Mouse (Mus musculus): Measurements from ENCODE around the gene Klhl20. TPM values are rescaled to one million over a fixed set of nuclear protein-coding genes. Genes with fewer than 3 reads are reported as not detected.

The Klhl20 gene
- polyA plus RNA-seq, 1 experiment from 2014 or later = 18.9 TPM

DNA sequence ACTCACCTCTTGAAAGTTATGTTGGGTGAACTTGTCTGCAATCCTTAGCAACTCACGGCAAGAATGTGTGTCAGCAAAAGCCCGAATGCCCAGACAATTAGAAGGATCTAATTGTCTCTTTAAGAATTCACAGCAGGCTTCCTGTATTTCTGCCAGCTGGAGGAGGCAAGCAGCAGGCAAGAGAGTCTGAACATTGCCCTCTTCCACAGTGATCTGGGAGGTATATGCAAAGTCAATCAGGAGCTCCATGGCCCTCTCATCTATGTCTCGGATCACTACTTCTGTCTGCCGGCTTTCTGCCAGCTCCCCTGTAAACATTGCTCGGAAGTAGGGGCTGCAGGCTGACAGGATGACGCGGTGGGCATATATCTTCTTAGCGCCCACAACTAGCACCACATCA, 22.1 kb downstream of the Klhl20 start:
- no peak overlapping the region for H3K4me3 ChIP-seq (ENCODE audit: low read depth, low read length)
- H3K27ac ChIP-seq (ENCODE audit: low read length) = no peak overlapping the region
- no peak overlapping the region for H3K9ac ChIP-seq (replicated peaks; ENCODE audit: low read depth, low read length)
- H3K27me3 ChIP-seq (ENCODE audit: control insufficient read depth, insufficient read depth, low read length) = no peaks in the 10 kb centered on the region
- peaks cover 20% of the 10 kb centered on the region for H3K36me3 ChIP-seq (ENCODE audit: control insufficient read depth, insufficient read depth, low read length)
- no peak for ATAC-seq (ENCODE audit: insufficient number of reproducible peaks, insufficient read depth, low FRiP score, low read depth)
- no peaks in the 10 kb centered on the region for H3K4me1 ChIP-seq (ENCODE audit: control insufficient read depth, insufficient read depth, low read length)
- H3K4me2 ChIP-seq (replicated peaks; ENCODE audit: low read depth, low read length) = no peak overlapping the region
- WGBS = 85% methylated on average over 8 of the region's 8 CpGs
- no peaks in the 10 kb centered on the region for H3K9me3 ChIP-seq (ENCODE audit: control insufficient read depth, low read depth, low read length)

DNA sequence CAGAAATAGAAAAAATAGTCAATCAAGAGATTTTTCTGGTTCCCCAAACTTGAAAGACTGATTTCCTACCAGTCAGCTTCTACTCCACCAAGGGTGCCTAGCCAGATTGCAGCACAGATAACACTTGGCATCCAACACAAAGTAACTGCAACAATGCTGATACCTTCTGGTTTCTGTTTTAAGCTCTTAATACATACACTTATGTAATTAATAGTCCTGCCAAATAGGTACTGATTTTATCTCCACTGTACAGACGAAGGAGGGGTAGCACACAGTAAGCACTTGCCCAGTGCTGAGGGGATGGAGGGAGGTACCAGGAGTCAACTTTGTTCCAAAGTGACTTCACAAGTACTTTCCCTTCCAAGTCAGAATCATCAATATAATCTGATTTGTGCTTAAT, 27.5 kb downstream of the Klhl20 start:
- peaks cover 24% of the 10 kb centered on the region for H3K36me3 ChIP-seq (ENCODE audit: control insufficient read depth, insufficient read depth, low read length)
- no peak overlapping the region for H3K4me2 ChIP-seq (replicated peaks; ENCODE audit: low read depth, low read length)
- no peaks in the 10 kb centered on the region for H3K9me3 ChIP-seq (ENCODE audit: control insufficient read depth, low read depth, low read length)
- WGBS = 67% methylated on average over 1 of the region's 1 CpGs
- no peaks in the 10 kb centered on the region for H3K4me1 ChIP-seq (ENCODE audit: control insufficient read depth, insufficient read depth, low read length)
- no peak overlapping the region for H3K27ac ChIP-seq (ENCODE audit: low read length)
- H3K27me3 ChIP-seq (ENCODE audit: control insufficient read depth, insufficient read depth, low read length) = no peaks in the 10 kb centered on the region
- no peak overlapping the region for H3K9ac ChIP-seq (replicated peaks; ENCODE audit: low read depth, low read length)
- H3K4me3 ChIP-seq (ENCODE audit: low read depth, low read length) = no peak overlapping the region
- no peak for ATAC-seq (ENCODE audit: insufficient number of reproducible peaks, insufficient read depth, low FRiP score, low read depth)

DNA sequence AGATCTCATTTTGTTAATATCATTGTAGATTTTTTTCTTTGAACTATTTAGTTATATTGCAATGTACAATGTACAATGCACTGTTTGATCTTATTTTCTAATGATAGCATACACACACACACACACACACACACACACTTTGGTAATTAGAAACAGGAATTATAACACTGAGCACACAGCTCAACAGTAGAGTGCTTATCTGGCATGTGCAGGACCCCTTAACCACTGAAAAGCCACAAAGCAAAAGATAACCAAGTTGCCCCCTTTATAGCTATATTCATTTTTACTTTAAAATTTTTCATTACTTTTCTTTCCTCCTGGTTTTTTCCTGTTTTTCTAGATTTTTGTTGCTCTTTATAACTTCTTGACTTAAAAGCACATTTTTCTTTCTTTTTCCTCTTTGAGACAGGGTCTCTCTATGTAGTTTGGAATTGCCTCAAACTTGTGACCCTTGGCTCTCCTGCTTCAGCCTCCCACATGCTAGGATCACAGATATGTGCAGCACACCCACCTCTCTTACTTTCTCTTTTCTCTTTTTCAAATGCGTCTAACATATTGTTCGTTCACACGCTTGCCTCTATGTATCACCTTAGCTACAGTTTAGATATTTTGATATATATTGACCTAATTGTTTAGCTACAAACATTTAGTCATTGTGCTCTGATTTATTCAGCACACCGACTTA, 31.4 kb downstream of the Klhl20 start:
- H3K9me3 ChIP-seq (ENCODE audit: control insufficient read depth, low read depth, low read length) = no peaks in the 10 kb centered on the region
- H3K4me3 ChIP-seq (ENCODE audit: low read depth, low read length) = no peak overlapping the region
- H3K4me2 ChIP-seq (replicated peaks; ENCODE audit: low read depth, low read length) = no peak overlapping the region
- H3K27ac ChIP-seq (ENCODE audit: low read length) = no peak overlapping the region
- no peaks in the 10 kb centered on the region for H3K4me1 ChIP-seq (ENCODE audit: control insufficient read depth, insufficient read depth, low read length)
- peaks cover 23% of the 10 kb centered on the region for H3K36me3 ChIP-seq (ENCODE audit: control insufficient read depth, insufficient read depth, low read length)
- WGBS = 90% methylated on average over 4 of the region's 4 CpGs
- no peaks in the 10 kb centered on the region for H3K27me3 ChIP-seq (ENCODE audit: control insufficient read depth, insufficient read depth, low read length)
- no peak for ATAC-seq (ENCODE audit: insufficient number of reproducible peaks, insufficient read depth, low FRiP score, low read depth)
- no peak overlapping the region for H3K9ac ChIP-seq (replicated peaks; ENCODE audit: low read depth, low read length)

DNA sequence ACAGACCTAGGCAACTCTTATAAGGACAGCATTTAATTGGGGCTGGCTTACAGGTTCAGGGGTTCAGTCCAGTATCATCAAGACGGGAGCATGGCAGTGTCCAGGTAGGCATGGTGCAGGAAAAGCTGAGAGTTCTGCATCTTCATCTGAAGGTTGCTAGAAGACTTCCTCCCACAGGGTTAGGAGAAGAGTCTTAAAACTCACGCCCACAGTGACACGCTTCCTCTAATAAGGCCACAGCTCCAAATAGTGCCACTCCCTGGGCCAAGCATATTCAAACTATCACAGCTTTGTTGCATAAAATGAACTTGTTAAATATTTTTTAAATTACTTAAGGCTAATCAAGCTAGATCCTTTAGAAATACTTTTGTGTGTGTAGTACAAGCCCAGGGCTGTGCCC, 54.1 kb downstream of the Klhl20 start:
- H3K4me3 ChIP-seq (ENCODE audit: low read depth, low read length) = no peak overlapping the region
- H3K36me3 ChIP-seq (ENCODE audit: control insufficient read depth, insufficient read depth, low read length) = peaks cover 14% of the 10 kb centered on the region
- no peak overlapping the region for H3K4me2 ChIP-seq (replicated peaks; ENCODE audit: low read depth, low read length)
- no peaks in the 10 kb centered on the region for H3K27me3 ChIP-seq (ENCODE audit: control insufficient read depth, insufficient read depth, low read length)
- WGBS = 96% methylated on average over 3 of the region's 3 CpGs
- ATAC-seq (ENCODE audit: insufficient number of reproducible peaks, insufficient read depth, low FRiP score, low read depth) = no peak
- H3K4me1 ChIP-seq (ENCODE audit: control insufficient read depth, insufficient read depth, low read length) = peaks cover 9% of the 10 kb centered on the region
- no peak overlapping the region for H3K27ac ChIP-seq (ENCODE audit: low read length)
- H3K9me3 ChIP-seq (ENCODE audit: control insufficient read depth, low read depth, low read length) = no peaks in the 10 kb centered on the region
- no peak overlapping the region for H3K9ac ChIP-seq (replicated peaks; ENCODE audit: low read depth, low read length)

DNA sequence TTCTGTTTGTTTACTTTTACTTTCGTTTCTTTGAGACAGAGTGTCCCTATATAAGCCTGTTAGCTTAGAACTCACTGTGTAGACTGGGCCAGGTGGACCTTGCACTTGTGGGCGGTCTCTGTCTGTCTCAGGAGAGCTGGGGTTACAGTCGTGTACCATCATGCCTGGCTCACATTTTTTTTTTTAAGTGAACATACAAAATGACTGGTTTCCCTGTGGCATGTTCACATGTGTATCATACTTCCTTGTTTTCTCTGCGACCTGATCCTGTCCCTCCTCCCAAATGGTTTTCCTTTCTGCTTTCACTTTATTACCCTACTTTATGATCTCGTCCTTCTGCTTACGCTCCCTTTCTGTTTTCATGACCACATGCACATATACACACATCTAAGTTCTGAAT, 55.1 kb downstream of the Klhl20 start:
- Histone ChIP-seq H3K36me3 (ENCODE audit: control insufficient read depth, insufficient read depth, low read length) (peaks cover 14% of the 10 kb centered on the region), H3K4me2 (replicated peaks; ENCODE audit: low read depth, low read length) (no peak overlapping the region), H3K4me3 (ENCODE audit: low read depth, low read length) (no peak overlapping the region), H3K27me3 (ENCODE audit: control insufficient read depth, insufficient read depth, low read length) (no peaks in the 10 kb centered on the region), H3K9me3 (ENCODE audit: control insufficient read depth, low read depth, low read length) (no peaks in the 10 kb centered on the region), H3K4me1 (ENCODE audit: control insufficient read depth, insufficient read depth, low read length) (peaks cover 14% of the 10 kb centered on the region), H3K9ac (replicated peaks; ENCODE audit: low read depth, low read length) (no peak overlapping the region), H3K27ac (ENCODE audit: low read length) (no peak overlapping the region)
- ATAC-seq (ENCODE audit: insufficient number of reproducible peaks, insufficient read depth, low FRiP score, low read depth) = no peak
- 83% methylated on average over 6 of the region's 6 CpGs for WGBS

DNA sequence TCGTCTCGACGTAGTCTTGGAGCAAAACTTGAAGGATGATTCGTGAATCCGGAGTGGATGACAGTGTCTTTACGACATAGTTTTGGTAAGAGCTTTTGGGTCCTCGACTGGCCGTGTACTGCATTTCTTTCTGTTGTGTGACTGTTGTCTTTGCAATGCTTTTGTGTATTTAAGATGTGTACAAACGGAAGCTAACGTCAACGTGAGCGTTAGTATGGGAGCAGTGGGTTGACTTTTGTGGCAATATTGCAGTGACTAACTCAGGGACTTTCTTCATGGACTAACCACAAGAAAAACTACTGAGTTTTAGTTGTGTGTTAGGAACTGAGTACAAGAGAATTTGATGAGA, 60.1 kb downstream of the Klhl20 start:
- Histone ChIP-seq H3K4me1 (ENCODE audit: control insufficient read depth, insufficient read depth, low read length) (peaks cover 14% of the 10 kb centered on the region), H3K9me3 (ENCODE audit: control insufficient read depth, low read depth, low read length) (no peaks in the 10 kb centered on the region), H3K27me3 (ENCODE audit: control insufficient read depth, insufficient read depth, low read length) (no peaks in the 10 kb centered on the region), H3K9ac (replicated peaks; ENCODE audit: low read depth, low read length) (peak overlapping the region; percentile 61), H3K36me3 (ENCODE audit: control insufficient read depth, insufficient read depth, low read length) (no peaks in the 10 kb centered on the region; the same call in 1 of the 2 replicates), H3K4me3 (ENCODE audit: low read depth, low read length) (peak overlapping the region; percentile 64), H3K27ac (ENCODE audit: low read length) (peak overlapping the region; percentile 56), H3K4me2 (replicated peaks; ENCODE audit: low read depth, low read length) (peak overlapping the region; percentile 56)
- ATAC-seq (ENCODE audit: insufficient number of reproducible peaks, insufficient read depth, low FRiP score, low read depth) = no peak
- under 1% methylated on average over 12 of the region's 12 CpGs for WGBS

DNA sequence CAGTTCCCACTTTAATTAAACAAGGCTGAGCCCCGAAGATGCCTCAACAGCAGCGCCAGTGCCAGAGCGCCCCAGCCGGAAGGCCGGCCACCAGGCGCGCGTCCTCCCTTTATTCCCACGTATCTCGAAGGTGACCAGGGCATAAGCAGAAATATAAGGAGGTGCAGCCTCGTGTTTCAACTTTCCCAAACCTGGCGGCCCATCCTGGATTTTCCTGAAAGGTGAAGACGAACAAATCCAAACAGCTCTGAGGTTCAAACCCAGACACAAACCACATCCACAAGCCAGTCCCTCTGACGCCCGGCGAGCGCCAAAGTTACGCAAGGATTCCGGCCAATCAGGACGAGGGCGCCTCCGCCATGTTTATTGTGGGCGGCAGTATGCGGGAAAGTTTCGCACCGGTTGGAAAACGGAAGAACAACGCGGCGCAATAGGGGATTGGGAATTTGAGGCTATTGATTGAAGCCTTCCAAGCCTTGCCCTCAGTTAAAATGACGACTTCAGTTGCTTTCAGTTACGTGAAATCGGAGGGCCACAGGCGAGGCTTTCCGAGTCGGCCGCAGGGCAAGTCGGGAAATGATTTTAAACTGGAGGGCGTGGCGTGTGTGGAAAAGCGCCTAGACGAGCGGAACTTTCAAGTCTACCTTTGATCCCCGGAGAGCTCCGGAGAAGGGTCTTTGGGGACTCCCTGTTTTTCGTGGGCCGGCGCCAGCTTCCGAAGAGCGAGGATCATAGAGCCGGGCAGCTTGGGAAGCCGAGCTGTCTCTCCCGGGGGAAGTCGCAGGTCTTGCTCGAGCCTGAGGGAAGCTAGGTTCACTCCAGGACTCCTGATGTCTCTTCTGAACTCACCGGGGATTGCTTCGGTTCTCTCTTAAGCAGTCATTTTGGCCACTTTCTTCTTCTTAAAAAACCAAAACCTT, 60.7 kb downstream of the Klhl20 start, which contains the start of the genes Dars2 and Cenpl:
Gene Dars2, minus strand, starts transcription at position 307 of the 920 bp plus-strand sequence.
Gene Cenpl, plus strand, starts transcription at position 362 of the 920 bp plus-strand sequence.
- no peaks in the 10 kb centered on the region; the same call in 1 of the 2 replicates for H3K36me3 ChIP-seq (ENCODE audit: control insufficient read depth, insufficient read depth, low read length)
- peak within 1 kb of the TSS; percentile 69 for H3K27ac ChIP-seq (ENCODE audit: low read length)
- no peaks in the 10 kb centered on the region for H3K27me3 ChIP-seq (ENCODE audit: control insufficient read depth, insufficient read depth, low read length)
- H3K9me3 ChIP-seq (ENCODE audit: control insufficient read depth, low read depth, low read length) = no peaks in the 10 kb centered on the region
- peak within 1 kb of the TSS; percentile 61 for H3K4me2 ChIP-seq (replicated peaks; ENCODE audit: low read depth, low read length)
- peak; percentile 97 for ATAC-seq (ENCODE audit: insufficient number of reproducible peaks, insufficient read depth, low FRiP score, low read depth)
- H3K4me3 ChIP-seq (ENCODE audit: low read depth, low read length) = peak within 1 kb of the TSS; percentile 64
- H3K4me1 ChIP-seq (ENCODE audit: control insufficient read depth, insufficient read depth, low read length) = peaks cover 14% of the 10 kb centered on the region
- under 1% methylated on average over 57 of the region's 57 CpGs for WGBS
- H3K9ac ChIP-seq (replicated peaks; ENCODE audit: low read depth, low read length) = peak within 1 kb of the TSS; percentile 87

DNA sequence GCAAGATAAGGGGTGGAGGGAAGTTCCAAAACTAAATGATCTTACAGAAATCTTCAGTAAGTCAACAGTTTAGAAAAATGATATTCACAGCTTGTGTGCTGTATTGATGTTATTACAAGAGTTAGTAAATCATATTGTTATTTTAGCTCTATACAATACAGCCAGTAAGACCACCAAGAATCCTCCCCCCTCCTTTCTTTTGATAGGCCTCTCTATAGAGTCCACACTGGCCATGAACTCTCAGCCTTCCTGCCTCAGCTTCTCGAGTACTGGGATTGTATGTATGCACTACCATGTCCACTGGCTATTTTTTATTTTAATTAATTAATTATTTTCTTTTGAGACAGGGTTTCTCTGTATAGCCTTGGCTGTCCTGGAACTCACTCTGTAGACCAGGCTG, 68.0 kb downstream of the Klhl20 start:
- Histone ChIP-seq H3K36me3 (ENCODE audit: control insufficient read depth, insufficient read depth, low read length) (no peaks in the 10 kb centered on the region; the same call in 1 of the 2 replicates), H3K9me3 (ENCODE audit: control insufficient read depth, low read depth, low read length) (no peaks in the 10 kb centered on the region), H3K9ac (replicated peaks; ENCODE audit: low read depth, low read length) (no peak overlapping the region), H3K27me3 (ENCODE audit: control insufficient read depth, insufficient read depth, low read length) (no peaks in the 10 kb centered on the region), H3K4me2 (replicated peaks; ENCODE audit: low read depth, low read length) (no peak overlapping the region), H3K4me3 (ENCODE audit: low read depth, low read length) (no peak overlapping the region), H3K27ac (ENCODE audit: low read length) (no peak overlapping the region), H3K4me1 (ENCODE audit: control insufficient read depth, insufficient read depth, low read length) (no peaks in the 10 kb centered on the region)
- WGBS = 69% methylated on average over 1 of the region's 1 CpGs
- no peak for ATAC-seq (ENCODE audit: insufficient number of reproducible peaks, insufficient read depth, low FRiP score, low read depth)
